Mouse (Mus musculus): ENCODE measurements around the gene Blzf1. TPM values are rescaled to one million over a fixed set of nuclear protein-coding genes. Genes with fewer than 3 reads are reported as not detected.

The Blzf1 gene
- polyA plus RNA-seq, 1 experiment from 2014 or later, result 30.2 TPM

DNA sequence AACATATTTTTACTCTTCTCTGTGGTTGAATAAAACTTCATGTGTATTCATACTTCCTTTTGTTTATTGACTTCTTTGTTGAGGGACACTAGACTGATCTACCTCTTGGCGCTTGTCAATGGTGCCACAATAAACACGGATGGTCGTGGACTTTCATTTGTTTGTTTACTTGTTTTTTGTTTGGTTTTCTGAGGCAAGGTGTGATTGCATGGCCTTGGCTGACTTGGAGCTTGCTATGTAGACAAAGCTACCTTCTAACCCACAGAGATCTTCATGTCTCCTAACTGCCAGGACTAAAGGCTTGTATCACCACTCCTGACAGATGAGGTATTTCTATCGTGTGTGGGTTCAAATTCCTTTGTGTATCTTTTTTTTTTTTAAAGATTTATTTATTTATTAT lies 16.9 kb upstream of the Blzf1 start:
- no peak overlapping the region for H3K9ac ChIP-seq (ENCODE audit: low read length)
- H3K4me1 ChIP-seq (ENCODE audit: control insufficient read depth, insufficient read depth, low read length), result peaks cover 14% of the 10 kb centered on the region
- no peak overlapping the region for H3K4me2 ChIP-seq (ENCODE audit: low read depth, low read length)
- H3K4me3 ChIP-seq (ENCODE audit: low read length), result no peak overlapping the region
- H3K27ac ChIP-seq (ENCODE audit: low read length), result no peak overlapping the region
- no peaks in the 10 kb centered on the region for H3K27me3 ChIP-seq (ENCODE audit: control insufficient read depth, insufficient read depth, low read length)
- 87% methylated on average over 4 of the region's 4 CpGs for WGBS
- H3K9me3 ChIP-seq (replicated peaks; ENCODE audit: control insufficient read depth, low read length), result no peaks in the 10 kb centered on the region
- no peaks in the 10 kb centered on the region for H3K36me3 ChIP-seq (ENCODE audit: control insufficient read depth, insufficient read depth)
- no peak for ATAC-seq (replicated peaks; ENCODE audit: extremely low read depth, insufficient read depth, low FRiP score)

DNA sequence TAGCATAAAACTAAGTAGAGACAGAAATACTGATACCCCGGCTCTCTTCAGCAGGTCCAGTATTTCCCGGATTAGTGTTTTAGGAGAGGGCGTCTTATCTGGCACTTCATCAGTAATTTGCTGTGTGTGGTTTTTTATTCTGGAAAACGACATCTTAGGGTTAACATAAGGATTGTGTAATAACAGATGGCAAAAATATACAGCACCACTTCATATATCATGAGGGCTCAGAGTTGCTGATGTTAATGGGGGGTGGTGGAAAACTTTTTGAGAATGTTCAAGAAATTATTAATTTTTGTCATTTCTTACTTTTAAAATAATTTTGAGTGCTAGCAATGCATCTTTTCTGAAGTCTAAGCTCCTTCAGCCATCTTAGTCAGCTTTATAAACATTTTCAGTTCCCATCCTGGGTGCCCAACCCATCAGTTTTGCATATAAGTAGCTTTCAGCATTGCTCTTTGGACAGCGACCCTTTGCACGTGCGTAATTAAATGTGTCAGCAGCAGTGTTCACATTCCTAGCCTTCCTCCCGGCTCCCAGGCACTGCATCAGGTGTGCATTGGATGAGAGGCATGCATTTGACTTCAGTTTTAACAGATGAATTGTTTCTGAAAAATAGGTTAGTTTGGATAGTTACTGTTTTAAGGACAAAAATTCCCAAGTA lies 15.8 kb upstream of the Blzf1 start:
- Histone ChIP-seq H3K9ac (ENCODE audit: low read length) (no peak overlapping the region), H3K36me3 (ENCODE audit: control insufficient read depth, insufficient read depth) (no peaks in the 10 kb centered on the region), H3K9me3 (replicated peaks; ENCODE audit: control insufficient read depth, low read length) (no peaks in the 10 kb centered on the region), H3K27me3 (ENCODE audit: control insufficient read depth, insufficient read depth, low read length) (no peaks in the 10 kb centered on the region), H3K4me2 (ENCODE audit: low read depth, low read length) (no peak overlapping the region), H3K27ac (ENCODE audit: low read length) (no peak overlapping the region), H3K4me3 (ENCODE audit: low read length) (no peak overlapping the region), H3K4me1 (ENCODE audit: control insufficient read depth, insufficient read depth, low read length) (peaks cover 14% of the 10 kb centered on the region)
- ATAC-seq (replicated peaks; ENCODE audit: extremely low read depth, insufficient read depth, low FRiP score), result no peak
- 62% methylated on average over 8 of the region's 8 CpGs for WGBS

DNA sequence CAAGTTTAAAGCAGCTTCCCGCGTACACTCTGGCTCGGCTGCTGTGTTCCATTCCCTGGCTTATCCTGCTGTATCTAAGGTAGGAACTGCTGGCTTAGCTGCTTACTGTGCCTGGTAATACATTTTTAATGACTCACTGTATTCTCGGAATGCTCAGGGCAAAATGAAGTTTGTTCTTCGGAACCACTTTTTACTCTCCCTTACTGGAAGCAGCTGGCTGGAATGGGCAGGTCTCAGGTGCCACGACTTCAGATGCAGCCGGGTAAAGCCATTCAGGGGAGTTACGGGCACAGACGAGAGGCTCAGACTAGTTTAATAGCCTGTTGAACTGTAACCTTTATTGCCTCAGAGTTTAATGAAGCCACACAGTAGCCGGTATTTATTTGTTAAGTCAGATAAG lies 14.1 kb upstream of the Blzf1 start:
- Histone ChIP-seq H3K4me3 (ENCODE audit: low read length) (no peak overlapping the region), H3K4me2 (ENCODE audit: low read depth, low read length) (no peak overlapping the region), H3K9ac (ENCODE audit: low read length) (no peak overlapping the region), H3K27me3 (ENCODE audit: control insufficient read depth, insufficient read depth, low read length) (no peaks in the 10 kb centered on the region), H3K27ac (ENCODE audit: low read length) (peak overlapping the region; percentile 40; the same call in 1 of the 2 replicates), H3K4me1 (ENCODE audit: control insufficient read depth, insufficient read depth, low read length) (peaks cover 17% of the 10 kb centered on the region), H3K9me3 (replicated peaks; ENCODE audit: control insufficient read depth, low read length) (no peaks in the 10 kb centered on the region), H3K36me3 (ENCODE audit: control insufficient read depth, insufficient read depth) (no peaks in the 10 kb centered on the region)
- WGBS, result 69% methylated on average over 10 of the region's 10 CpGs
- ATAC-seq (replicated peaks; ENCODE audit: extremely low read depth, insufficient read depth, low FRiP score), result no peak

DNA sequence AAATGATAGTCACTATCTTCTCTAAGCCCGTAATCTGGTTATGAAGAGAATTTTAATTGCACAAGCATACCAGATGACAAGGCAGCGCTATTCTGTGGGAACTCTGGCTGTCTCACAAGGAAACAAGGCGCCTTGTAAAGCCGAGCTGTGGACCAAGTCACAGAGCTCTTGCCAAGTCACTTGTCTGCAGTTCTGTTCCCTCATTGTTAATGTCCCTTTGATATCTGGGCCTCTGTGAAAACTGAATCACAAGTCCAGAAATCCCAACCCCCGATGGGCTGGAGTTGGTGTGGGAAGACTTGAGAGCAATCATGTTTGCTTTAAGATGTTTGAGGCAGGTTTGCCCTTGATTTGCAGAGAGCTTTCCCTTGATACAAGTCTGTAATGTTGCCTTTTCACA lies 13.4 kb upstream of the Blzf1 start:
- ATAC-seq (replicated peaks; ENCODE audit: extremely low read depth, insufficient read depth, low FRiP score), result no peak
- Histone ChIP-seq H3K4me1 (ENCODE audit: control insufficient read depth, insufficient read depth, low read length) (peaks cover 17% of the 10 kb centered on the region), H3K9ac (ENCODE audit: low read length) (no peak overlapping the region), H3K36me3 (ENCODE audit: control insufficient read depth, insufficient read depth) (no peaks in the 10 kb centered on the region), H3K27ac (ENCODE audit: low read length) (no peak overlapping the region), H3K27me3 (ENCODE audit: control insufficient read depth, insufficient read depth, low read length) (no peaks in the 10 kb centered on the region), H3K9me3 (replicated peaks; ENCODE audit: control insufficient read depth, low read length) (no peaks in the 10 kb centered on the region), H3K4me3 (ENCODE audit: low read length) (no peak overlapping the region), H3K4me2 (ENCODE audit: low read depth, low read length) (no peak overlapping the region)
- 34% methylated on average over 5 of the region's 5 CpGs for WGBS

DNA sequence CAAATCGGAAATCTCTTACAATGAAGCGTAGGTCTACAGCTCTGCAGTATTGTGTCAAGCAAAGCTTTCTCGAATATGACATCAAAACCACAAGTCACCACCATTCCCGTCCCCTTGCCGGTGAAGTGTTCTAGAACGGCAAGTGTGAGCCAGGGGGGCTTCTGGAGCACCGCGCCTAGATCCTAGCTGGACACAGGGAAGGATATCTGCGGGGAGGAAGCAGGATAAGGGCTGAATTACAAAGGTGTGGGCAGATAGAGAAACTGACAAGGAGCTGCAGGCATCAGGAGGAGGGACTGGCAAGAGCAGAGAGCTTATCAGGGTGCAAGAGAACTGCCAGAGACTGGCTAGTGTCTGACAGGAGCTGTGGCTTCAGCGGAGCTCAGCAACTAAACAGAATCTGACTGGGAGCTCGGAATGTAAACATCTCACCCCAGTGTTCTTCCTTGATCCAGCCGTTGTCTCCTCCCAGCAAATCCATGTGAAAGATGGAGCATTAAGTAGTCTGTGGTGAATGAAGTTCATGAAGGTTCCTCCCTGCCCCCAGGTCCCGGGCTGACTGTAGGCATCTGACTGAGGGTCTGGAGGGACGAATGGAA lies 12.4 kb upstream of the Blzf1 start:
- WGBS, result 30% methylated on average over 14 of the region's 14 CpGs
- 0 out of 2 replicates have a peak, but pooled peaks have one; percentile 38 for ATAC-seq (replicated peaks; ENCODE audit: extremely low read depth, insufficient read depth, low FRiP score)
- peaks cover 17% of the 10 kb centered on the region for H3K4me1 ChIP-seq (ENCODE audit: control insufficient read depth, insufficient read depth, low read length)
- peak overlapping the region; percentile 62 for H3K4me2 ChIP-seq (ENCODE audit: low read depth, low read length)
- H3K9ac ChIP-seq (ENCODE audit: low read length), result peak overlapping the region; percentile 60
- H3K27me3 ChIP-seq (ENCODE audit: control insufficient read depth, insufficient read depth, low read length), result no peaks in the 10 kb centered on the region
- peak overlapping the region; percentile 69 for H3K27ac ChIP-seq (ENCODE audit: low read length)
- no peaks in the 10 kb centered on the region for H3K9me3 ChIP-seq (replicated peaks; ENCODE audit: control insufficient read depth, low read length)
- no peaks in the 10 kb centered on the region for H3K36me3 ChIP-seq (ENCODE audit: control insufficient read depth, insufficient read depth)
- peak overlapping the region; percentile 33 for H3K4me3 ChIP-seq (ENCODE audit: low read length)

DNA sequence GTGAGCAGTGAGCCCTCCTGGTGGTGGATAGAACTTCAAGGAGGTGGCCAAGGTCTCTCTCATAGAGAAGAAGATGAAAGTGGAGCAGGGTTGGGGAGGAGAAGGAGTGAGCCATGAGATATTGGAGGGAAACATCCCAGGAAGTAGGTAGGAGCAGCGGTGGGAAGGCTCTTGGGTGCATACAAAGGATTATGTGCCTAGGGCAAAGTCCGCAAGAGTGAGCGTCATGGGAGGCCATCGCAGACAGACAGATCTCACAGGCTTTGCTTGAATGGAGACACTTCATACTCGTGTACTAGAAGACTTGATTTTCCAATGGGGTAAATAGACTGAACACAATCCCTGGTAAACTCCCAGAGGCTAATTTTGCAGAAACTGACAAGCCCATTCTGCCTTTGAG lies 11.2 kb upstream of the Blzf1 start:
- H3K4me2 ChIP-seq (ENCODE audit: low read depth, low read length), result no peak overlapping the region
- no peak overlapping the region for H3K4me3 ChIP-seq (ENCODE audit: low read length)
- no peaks in the 10 kb centered on the region for H3K27me3 ChIP-seq (ENCODE audit: control insufficient read depth, insufficient read depth, low read length)
- WGBS, result 89% methylated on average over 5 of the region's 5 CpGs
- H3K9ac ChIP-seq (ENCODE audit: low read length), result no peak overlapping the region
- no peaks in the 10 kb centered on the region; the same call in 1 of the 2 replicates for H3K36me3 ChIP-seq (ENCODE audit: control insufficient read depth, insufficient read depth)
- ATAC-seq (replicated peaks; ENCODE audit: extremely low read depth, insufficient read depth, low FRiP score), result no peak
- peaks cover 17% of the 10 kb centered on the region for H3K4me1 ChIP-seq (ENCODE audit: control insufficient read depth, insufficient read depth, low read length)
- H3K27ac ChIP-seq (ENCODE audit: low read length), result no peak overlapping the region
- no peaks in the 10 kb centered on the region for H3K9me3 ChIP-seq (replicated peaks; ENCODE audit: control insufficient read depth, low read length)

DNA sequence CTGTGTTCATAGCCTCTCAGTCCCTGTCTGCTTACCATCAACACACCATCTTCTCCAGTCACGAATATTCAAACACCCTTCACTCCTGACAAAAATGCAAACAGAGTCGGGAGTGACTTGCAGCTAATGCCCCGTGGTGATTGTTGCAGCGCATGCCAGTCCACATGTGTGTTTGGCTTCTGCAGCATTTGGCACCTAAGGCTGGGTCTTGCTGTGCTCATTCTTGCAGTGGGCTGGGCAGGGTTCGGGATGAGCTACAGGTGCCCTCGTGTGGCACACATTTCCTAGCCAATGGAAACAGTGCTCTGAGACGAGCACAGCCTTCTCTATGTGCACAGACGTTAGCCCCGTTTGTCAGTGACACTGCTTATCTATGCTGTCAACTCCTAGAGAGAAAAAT lies 10.0 kb upstream of the Blzf1 start:
- 49% methylated on average over 9 of the region's 9 CpGs for WGBS
- Histone ChIP-seq H3K4me3 (ENCODE audit: low read length) (no peak overlapping the region), H3K9ac (ENCODE audit: low read length) (no peak overlapping the region), H3K36me3 (ENCODE audit: control insufficient read depth, insufficient read depth) (no peaks in the 10 kb centered on the region; the same call in none of the 2 replicates), H3K4me1 (ENCODE audit: control insufficient read depth, insufficient read depth, low read length) (peaks cover 17% of the 10 kb centered on the region), H3K27ac (ENCODE audit: low read length) (no peak overlapping the region), H3K9me3 (replicated peaks; ENCODE audit: control insufficient read depth, low read length) (no peaks in the 10 kb centered on the region), H3K27me3 (ENCODE audit: control insufficient read depth, insufficient read depth, low read length) (no peaks in the 10 kb centered on the region), H3K4me2 (ENCODE audit: low read depth, low read length) (no peak overlapping the region)
- no peak for ATAC-seq (replicated peaks; ENCODE audit: extremely low read depth, insufficient read depth, low FRiP score)

DNA sequence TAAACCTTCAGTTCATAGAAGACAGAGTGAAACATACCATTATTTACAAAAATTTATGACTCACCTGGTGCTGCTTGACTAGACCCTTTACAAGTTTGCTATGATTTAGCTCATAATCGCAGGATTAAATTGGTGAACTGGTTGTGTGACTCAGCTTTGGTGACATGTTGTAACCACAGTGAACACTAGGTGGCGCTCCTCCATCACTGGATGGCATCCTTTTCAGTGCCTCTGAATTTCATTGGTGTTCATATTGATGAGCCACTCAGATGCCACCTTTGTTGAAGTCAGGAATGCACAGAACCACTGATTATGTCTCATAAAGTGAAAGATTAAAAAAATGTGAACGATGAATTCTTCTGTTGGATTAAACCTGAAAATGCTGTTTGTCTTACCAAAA lies 9.4 kb upstream of the Blzf1 start:
- ATAC-seq (replicated peaks; ENCODE audit: extremely low read depth, insufficient read depth, low FRiP score), result no peak
- peaks cover 17% of the 10 kb centered on the region for H3K4me1 ChIP-seq (ENCODE audit: control insufficient read depth, insufficient read depth, low read length)
- H3K27ac ChIP-seq (ENCODE audit: low read length), result no peak overlapping the region
- H3K4me3 ChIP-seq (ENCODE audit: low read length), result no peak overlapping the region
- WGBS, result 27% methylated on average over 3 of the region's 3 CpGs
- no peak overlapping the region for H3K4me2 ChIP-seq (ENCODE audit: low read depth, low read length)
- H3K27me3 ChIP-seq (ENCODE audit: control insufficient read depth, insufficient read depth, low read length), result no peaks in the 10 kb centered on the region
- no peak overlapping the region for H3K9ac ChIP-seq (ENCODE audit: low read length)
- H3K36me3 ChIP-seq (ENCODE audit: control insufficient read depth, insufficient read depth), result no peaks in the 10 kb centered on the region; the same call in none of the 2 replicates
- H3K9me3 ChIP-seq (replicated peaks; ENCODE audit: control insufficient read depth, low read length), result no peaks in the 10 kb centered on the region

DNA sequence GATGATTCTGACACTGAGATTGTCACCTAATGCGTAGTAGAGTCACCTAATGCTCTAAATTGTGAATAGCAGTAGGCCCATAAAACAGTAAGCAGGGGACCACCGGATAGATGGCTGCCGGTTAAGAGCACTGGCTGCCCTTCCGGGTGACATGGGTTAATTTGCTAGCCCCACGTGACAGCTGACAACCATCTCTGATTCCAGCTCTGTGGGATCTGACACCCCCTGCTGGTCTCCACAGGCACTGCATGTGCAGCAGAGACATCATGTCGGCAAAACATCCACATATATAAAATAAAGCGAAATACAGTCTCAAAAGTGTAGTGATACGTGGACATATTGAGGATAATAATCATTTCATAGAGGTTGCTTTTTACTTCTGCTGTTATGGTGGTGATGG lies 8.0 kb upstream of the Blzf1 start:
- no peak overlapping the region for H3K27ac ChIP-seq (ENCODE audit: low read length)
- peaks cover 10% of the 10 kb centered on the region; the same call in 1 of the 2 replicates for H3K4me1 ChIP-seq (ENCODE audit: control insufficient read depth, insufficient read depth, low read length)
- H3K4me2 ChIP-seq (ENCODE audit: low read depth, low read length), result no peak overlapping the region
- no peaks in the 10 kb centered on the region for H3K27me3 ChIP-seq (ENCODE audit: control insufficient read depth, insufficient read depth, low read length)
- H3K9me3 ChIP-seq (replicated peaks; ENCODE audit: control insufficient read depth, low read length), result no peaks in the 10 kb centered on the region
- H3K4me3 ChIP-seq (ENCODE audit: low read length), result no peak overlapping the region
- no peak overlapping the region for H3K9ac ChIP-seq (ENCODE audit: low read length)
- ATAC-seq (replicated peaks; ENCODE audit: extremely low read depth, insufficient read depth, low FRiP score), result no peak
- H3K36me3 ChIP-seq (ENCODE audit: control insufficient read depth, insufficient read depth), result no peaks in the 10 kb centered on the region; the same call in none of the 2 replicates
- 72% methylated on average over 8 of the region's 8 CpGs for WGBS

All from heart, embryonic 16.5 days (tissue).